Mouse (Mus musculus) intestine, embryonic 15.5 days (tissue): ENCODE data around the gene Prpf8. TPM values are rescaled to one million over a fixed set of nuclear protein-coding genes. Genes with fewer than 3 reads are reported as not detected.

ENCODE experiments used
- ATAC-seq: fragments of 200-750 bp; cut with Nextera tagmentation; 2 replicates; pipeline ENCODE4 v1.8.0; 2017; ENCODE audit warnings: moderate TSS enrichment, moderate library complexity
- H3K27ac ChIP-seq: fragments of 300-500 bp; sonication (generic); 2 replicates; pipeline ENCODE4 v1.5.1; 2015; ENCODE audit warnings: mild to moderate bottlenecking, inconsistent platforms
- H3K27me3 ChIP-seq: fragments of 300-500 bp; sonication (generic); replicated peaks from 2 replicates; pipeline ENCODE4 v1.6.1; 2015; ENCODE audit warnings: inconsistent platforms
- H3K36me3 ChIP-seq: fragments of 300-500 bp; sonication (generic); 2 replicates; pipeline ENCODE4 v1.6.1; 2015; ENCODE audit warnings: inconsistent platforms
- H3K4me1 ChIP-seq: fragments of 300-500 bp; sonication (generic); replicated peaks from 2 replicates; pipeline ENCODE4 v1.6.1; 2015; ENCODE audit warnings: inconsistent platforms
- H3K4me2 ChIP-seq: fragments of 300-500 bp; sonication (generic); replicated peaks from 2 replicates; pipeline ENCODE4 v1.6.1; 2015; ENCODE audit warnings: mild to moderate bottlenecking, inconsistent platforms
- H3K4me3 ChIP-seq: fragments of 300-500 bp; sonication (generic); replicated peaks from 2 replicates; pipeline ENCODE4 v1.5.1; 2015; ENCODE audit warnings: inconsistent platforms
- H3K9ac ChIP-seq: fragments of 300-500 bp; sonication (generic); 2 replicates; pipeline ENCODE4 v1.6.1; 2015; ENCODE audit warnings: inconsistent platforms
- H3K9me3 ChIP-seq: fragments of 300-500 bp; sonication (generic); 2 replicates; pipeline ENCODE4 v1.6.1; 2016; ENCODE audit warnings: inconsistent platforms
- WGBS: fragments of 180-500 bp; shearing (Covaris S2); methylation state at CpG from one replicate; pipeline ENCODE4 v1.1.7; 2015; 5-methylcytosine and 5-hydroxymethylcytosine counted together
- polyA plus RNA-seq: library from polyadenylated mRNA; unstranded; fragments of >200 nt; fragmentation: Nextera tagmentation; extraction: Ambion mirVana; gene quantifications from 2 replicates; pipeline ENCODE4 v1.2.1, GENCODE M21; 2015

The Prpf8 gene
- polyA plus RNA-seq, 1 experiment from 2014 or later = 47.5 TPM

GRCm38 (mm10) chr11:75470675-75471074 is 15.9 kb upstream of the Prpf8 start:
- Histone ChIP-seq H3K4me3 (no peak overlapping the region), H3K36me3 (no peaks in the 10 kb centered on the region), H3K27ac (no peak overlapping the region), H3K4me2 (no peak overlapping the region), H3K9ac (no peak overlapping the region), H3K4me1 (peaks cover 13% of the 10 kb centered on the region; the same call in 1 of the 2 replicates), H3K9me3 (no peaks in the 10 kb centered on the region), H3K27me3 (no peaks in the 10 kb centered on the region)
- ATAC-seq = 0 out of 2 replicates have a peak, but pooled peaks have one; percentile 24
- 73% methylated on average over 3 of the region's 3 CpGs for WGBS

- peaks cover 11% of the 10 kb centered on the region; the same call in 1 of the 2 replicates for H3K4me1 ChIP-seq
- no peaks in the 10 kb centered on the region for H3K27me3 ChIP-seq
- H3K9ac ChIP-seq = no peak overlapping the region
- no peaks in the 10 kb centered on the region for H3K36me3 ChIP-seq
- ATAC-seq = no peak
- H3K9me3 ChIP-seq = no peaks in the 10 kb centered on the region
- no peak overlapping the region for H3K4me2 ChIP-seq
- no peak overlapping the region for H3K27ac ChIP-seq
- H3K4me3 ChIP-seq = no peak overlapping the region
- 76% methylated on average over 11 of the region's 11 CpGs for WGBS
These were observed 14.0 kb upstream of the Prpf8 start for GRCm38 (mm10) chr11:75472469-75473081.

- no peaks in the 10 kb centered on the region for H3K9me3 ChIP-seq
- no peak overlapping the region for H3K4me2 ChIP-seq
- H3K36me3 ChIP-seq = no peaks in the 10 kb centered on the region
- no peak for ATAC-seq
- H3K9ac ChIP-seq = no peak overlapping the region
- H3K4me1 ChIP-seq = peaks cover 4% of the 10 kb centered on the region; the same call in 1 of the 2 replicates
- no peaks in the 10 kb centered on the region for H3K27me3 ChIP-seq
- 75% methylated on average over 7 of the region's 7 CpGs for WGBS
- no peak overlapping the region for H3K27ac ChIP-seq
- H3K4me3 ChIP-seq = no peak overlapping the region
These were observed 13.2 kb upstream of the Prpf8 start for GRCm38 (mm10) chr11:75473376-75473775.

- H3K27ac ChIP-seq = no peak overlapping the region
- H3K4me2 ChIP-seq = peak overlapping the region; percentile 37
- peaks cover 18% of the 10 kb centered on the region for H3K36me3 ChIP-seq
- H3K4me3 ChIP-seq = peak overlapping the region; percentile 97; the same call in 1 of the 2 replicates
- peaks cover 8% of the 10 kb centered on the region for H3K4me1 ChIP-seq
- 19% methylated on average over 3 of the region's 3 CpGs for WGBS
- no peaks in the 10 kb centered on the region for H3K27me3 ChIP-seq
- no peak overlapping the region for H3K9ac ChIP-seq
- no peaks in the 10 kb centered on the region for H3K9me3 ChIP-seq
- peak; percentile 59 for ATAC-seq
These were observed 424 bp upstream of the Prpf8 start for GRCm38 (mm10) chr11:75486192-75486591.

- Histone ChIP-seq H3K9me3 (no peaks in the 10 kb centered on the region), H3K4me2 (peak overlapping the region; percentile 89), H3K27ac (no peak overlapping the region), H3K4me1 (peaks cover 8% of the 10 kb centered on the region), H3K36me3 (peaks cover 31% of the 10 kb centered on the region), H3K27me3 (no peaks in the 10 kb centered on the region), H3K4me3 (peak overlapping the region; percentile 97), H3K9ac (peak overlapping the region; percentile 98)
- WGBS = 31% methylated on average over 6 of the region's 6 CpGs
- no peak for ATAC-seq
These were observed 880 bp downstream of the Prpf8 start for GRCm38 (mm10) chr11:75487496-75487895.

GRCm38 (mm10) chr11:75494296-75495049 is 7.9 kb downstream of the Prpf8 start:
- no peak for ATAC-seq

GRCm38 (mm10) chr11:75498126-75498525 is 11.5 kb downstream of the Prpf8 start:
- no peaks in the 10 kb centered on the region for H3K4me1 ChIP-seq
- H3K4me2 ChIP-seq = no peak overlapping the region
- H3K27ac ChIP-seq = no peak overlapping the region
- 73% methylated on average over 1 of the region's 1 CpGs for WGBS
- H3K9me3 ChIP-seq = no peaks in the 10 kb centered on the region
- no peak for ATAC-seq
- H3K9ac ChIP-seq = no peak overlapping the region
- peaks cover 84% of the 10 kb centered on the region for H3K36me3 ChIP-seq
- H3K4me3 ChIP-seq = no peak overlapping the region
- no peaks in the 10 kb centered on the region for H3K27me3 ChIP-seq

More at GRCm38 (mm10) chr11:75494296-75495049, 7.9 kb downstream of the Prpf8 start:
- Histone ChIP-seq H3K4me1 (no peaks in the 10 kb centered on the region), H3K4me3 (no peak overlapping the region), H3K9ac (no peak overlapping the region), H3K4me2 (no peak overlapping the region), H3K36me3 (peaks cover 87% of the 10 kb centered on the region), H3K27me3 (no peaks in the 10 kb centered on the region), H3K9me3 (no peaks in the 10 kb centered on the region), H3K27ac (no peak overlapping the region)
- 90% methylated on average over 10 of the region's 10 CpGs for WGBS

GRCm38 (mm10) chr11:75508162-75508561 is 21.5 kb downstream of the Prpf8 start:
- 91% methylated on average over 4 of the region's 4 CpGs for WGBS
- Histone ChIP-seq H3K36me3 (peaks cover 44% of the 10 kb centered on the region), H3K27ac (no peak overlapping the region), H3K4me1 (peaks cover 26% of the 10 kb centered on the region), H3K4me2 (no peak overlapping the region), H3K27me3 (no peaks in the 10 kb centered on the region), H3K9ac (no peak overlapping the region), H3K4me3 (no peak overlapping the region), H3K9me3 (no peaks in the 10 kb centered on the region)
- no peak for ATAC-seq

- no peak for ATAC-seq
- Histone ChIP-seq H3K27ac (no peak overlapping the region), H3K9me3 (no peaks in the 10 kb centered on the region), H3K27me3 (no peaks in the 10 kb centered on the region), H3K36me3 (peaks cover 39% of the 10 kb centered on the region), H3K4me1 (peaks cover 26% of the 10 kb centered on the region), H3K9ac (no peak overlapping the region), H3K4me2 (no peak overlapping the region), H3K4me3 (no peak overlapping the region)
- 67% methylated on average over 8 of the region's 8 CpGs for WGBS
These were observed 22.3 kb downstream of the Prpf8 start for GRCm38 (mm10) chr11:75508904-75509303.

- 1% methylated on average over 43 of the region's 43 CpGs for WGBS
- Histone ChIP-seq H3K4me3 (peak within 1 kb of the TSS; percentile 50), H3K4me2 (peak within 1 kb of the TSS; percentile 92), H3K36me3 (peaks cover 28% of the 10 kb centered on the region), H3K4me1 (peaks cover 26% of the 10 kb centered on the region), H3K9ac (peak within 1 kb of the TSS; percentile 54), H3K27ac (peak within 1 kb of the TSS; percentile 78), H3K9me3 (no peaks in the 10 kb centered on the region), H3K27me3 (no peaks in the 10 kb centered on the region)
- peak; percentile 83 for ATAC-seq
These were observed 23.4 kb downstream of the Prpf8 start, which contains the start of gene Rilp for GRCm38 (mm10) chr11:75509741-75510626. TSS of gene Rilp (plus strand) at chr11:75510094.

- H3K9me3 ChIP-seq = no peaks in the 10 kb centered on the region
- peaks cover 24% of the 10 kb centered on the region; the same call in 1 of the 2 replicates for H3K36me3 ChIP-seq
- peak overlapping the region; percentile 50 for H3K4me3 ChIP-seq
- H3K4me2 ChIP-seq = peak overlapping the region; percentile 92
- ATAC-seq = peak; percentile 94
- 3% methylated on average over 24 of the region's 24 CpGs for WGBS
- H3K27ac ChIP-seq = peak overlapping the region; percentile 78
- peaks cover 26% of the 10 kb centered on the region for H3K4me1 ChIP-seq
- peak overlapping the region; percentile 54 for H3K9ac ChIP-seq
- no peaks in the 10 kb centered on the region for H3K27me3 ChIP-seq
These were observed 24.0 kb downstream of the Prpf8 start for GRCm38 (mm10) chr11:75510627-75510993.

GRCm38 (mm10) chr11:75511213-75511612 is 24.6 kb downstream of the Prpf8 start:
- H3K27ac ChIP-seq = peak overlapping the region; percentile 78; the same call in 1 of the 2 replicates
- H3K9ac ChIP-seq = no peak overlapping the region
- H3K27me3 ChIP-seq = no peaks in the 10 kb centered on the region
- no peaks in the 10 kb centered on the region for H3K9me3 ChIP-seq
- H3K4me2 ChIP-seq = 0 out of 2 replicates have a peak overlapping the region, but pooled peaks have one; percentile 92
- H3K4me1 ChIP-seq = peaks cover 26% of the 10 kb centered on the region
- no peak for ATAC-seq
- H3K4me3 ChIP-seq = no peak overlapping the region
- 71% methylated on average over 6 of the region's 6 CpGs for WGBS
- peaks cover 20% of the 10 kb centered on the region; the same call in 1 of the 2 replicates for H3K36me3 ChIP-seq
